Mouse (Mus musculus) embryonic facial prominence, embryonic 12.5 days (tissue): ENCODE results near the gene Btaf1. TPM values are rescaled to one million over a fixed set of nuclear protein-coding genes. Genes with fewer than 3 reads are reported as not detected.

ENCODE experiments used
- ATAC-seq: fragments of 200-750 bp; cut with Nextera tagmentation; 2 replicates; pipeline ENCODE4 v1.8.0; 2017; ENCODE audit not compliant: insufficient number of reproducible peaks, insufficient read depth, low FRiP score, low TSS enrichment
- H3K27ac ChIP-seq: fragments of 300-500 bp; sonication (generic); 2 replicates; pipeline ENCODE4 v1.5.1; 2016; ENCODE audit warnings: mild to moderate bottlenecking
- H3K27me3 ChIP-seq: fragments of 300-500 bp; sonication (generic); 2 replicates; pipeline ENCODE4 v1.6.1; 2016; ENCODE audit warnings: mild to moderate bottlenecking, moderate library complexity
- H3K36me3 ChIP-seq: fragments of 300-500 bp; sonication (generic); 2 replicates; pipeline ENCODE4 v1.6.1; 2016; ENCODE audit warnings: mild to moderate bottlenecking
- H3K4me1 ChIP-seq: fragments of 300-500 bp; sonication (generic); 2 replicates; pipeline ENCODE4 v1.6.1; 2016
- H3K4me2 ChIP-seq: fragments of 300-500 bp; sonication (generic); replicated peaks from 2 replicates; pipeline ENCODE4 v1.6.1; 2016; ENCODE audit warnings: mild to moderate bottlenecking, moderate library complexity
- H3K4me3 ChIP-seq: fragments of 300-500 bp; sonication (generic); 2 replicates; pipeline ENCODE4 v1.5.1; 2016; ENCODE audit warnings: mild to moderate bottlenecking
- H3K9ac ChIP-seq: fragments of 300-500 bp; sonication (generic); 2 replicates; pipeline ENCODE4 v1.6.1; 2016; ENCODE audit warnings: mild to moderate bottlenecking, moderate library complexity
- H3K9me3 ChIP-seq: fragments of 300-500 bp; sonication (generic); 2 replicates; pipeline ENCODE4 v1.6.1; 2016; ENCODE audit warnings: mild to moderate bottlenecking, moderate library complexity
- WGBS: fragments of 180-500 bp; shearing (Covaris S2); methylation state at CpG from one replicate; pipeline ENCODE4 v1.1.7; 2016; 5-methylcytosine and 5-hydroxymethylcytosine counted together
- polyA plus RNA-seq: library from polyadenylated mRNA; unstranded; fragments of >200 nt; fragmentation: Nextera tagmentation; extraction: Ambion mirVana; gene quantifications from 2 replicates; pipeline ENCODE4 v1.2.1, GENCODE M21; 2016

Btaf1 gene
- polyA plus RNA-seq, 1 experiment from 2014 or later, result 16.0 TPM

GRCm38 (mm10) chr19:36909150-36909549, 16.7 kb upstream of the Btaf1 start:
- ATAC-seq, result no peak
- Histone ChIP-seq H3K27ac (no peak overlapping the region), H3K4me2 (no peak overlapping the region), H3K9me3 (no peaks in the 10 kb centered on the region), H3K9ac (no peak overlapping the region), H3K4me3 (no peak overlapping the region), H3K36me3 (no peaks in the 10 kb centered on the region), H3K27me3 (no peaks in the 10 kb centered on the region), H3K4me1 (no peaks in the 10 kb centered on the region)
- WGBS, result 84% methylated on average over 3 of the region's 3 CpGs

DNA sequence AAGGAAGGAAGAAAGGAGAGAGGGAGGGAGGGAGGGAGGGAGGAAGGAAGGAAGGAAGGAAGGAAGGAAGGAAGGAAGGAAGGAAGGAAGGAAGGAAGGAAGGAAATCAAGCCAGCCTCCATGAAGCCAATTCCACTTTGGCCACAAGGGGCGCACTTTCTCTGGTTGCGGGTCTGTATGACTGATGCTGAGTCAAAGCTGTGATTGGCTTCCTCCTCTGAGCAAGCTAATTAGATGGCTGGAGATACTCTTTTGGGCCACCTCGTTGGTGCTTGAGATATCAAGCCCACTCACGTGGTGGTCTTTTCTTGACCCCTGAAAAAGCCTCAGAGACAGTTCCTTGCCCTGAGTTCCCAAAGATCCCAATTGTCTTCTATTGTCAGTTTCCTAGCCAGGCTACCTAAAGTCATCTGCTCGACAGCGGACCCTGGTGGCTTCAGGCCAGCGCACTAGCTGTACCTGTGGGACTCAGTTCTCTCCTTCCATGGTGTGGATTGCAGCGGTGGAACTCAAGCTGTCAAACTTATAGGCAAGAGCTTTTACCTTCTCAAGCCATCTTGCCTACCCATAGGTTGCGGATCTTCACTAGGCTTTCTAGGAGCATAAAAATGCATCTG, 16.1 kb upstream of the Btaf1 start:
- Histone ChIP-seq H3K9me3 (no peaks in the 10 kb centered on the region), H3K36me3 (no peaks in the 10 kb centered on the region), H3K4me3 (no peak overlapping the region), H3K4me2 (no peak overlapping the region), H3K9ac (no peak overlapping the region), H3K27me3 (no peaks in the 10 kb centered on the region), H3K27ac (no peak overlapping the region), H3K4me1 (no peaks in the 10 kb centered on the region)
- WGBS, result 28% methylated on average over 9 of the region's 9 CpGs
- ATAC-seq, result no peak

DNA sequence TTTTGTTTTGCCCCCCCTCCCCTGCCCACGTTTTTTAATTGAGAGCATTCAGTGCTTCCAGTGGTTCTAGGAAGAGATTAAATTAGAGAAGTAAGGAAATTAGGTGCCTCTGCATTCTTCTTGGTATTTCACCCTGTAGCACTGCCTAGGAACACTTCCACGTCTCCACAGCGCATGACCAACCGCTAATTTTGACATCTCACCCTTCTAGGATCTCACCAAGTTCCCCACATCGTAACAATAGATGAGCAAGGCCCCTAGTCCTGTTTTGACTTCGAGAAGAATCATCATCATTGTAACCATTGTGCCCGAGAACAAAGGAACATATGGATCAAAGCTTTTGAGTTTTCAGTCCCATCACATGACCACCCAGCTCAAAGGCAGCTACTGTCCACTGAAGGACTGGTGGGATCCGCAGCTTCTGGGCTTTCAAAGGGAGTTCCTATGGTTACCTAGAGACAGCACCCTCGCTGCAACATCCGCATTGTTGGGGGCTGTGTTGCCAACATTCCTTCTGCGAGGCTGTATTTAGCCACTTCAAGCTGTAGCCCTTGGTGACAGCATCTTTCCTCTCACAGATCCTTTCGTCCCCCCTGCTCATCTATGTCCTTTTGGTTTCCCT, 15.3 kb upstream of the Btaf1 start:
- Histone ChIP-seq H3K4me3 (no peak overlapping the region), H3K27me3 (no peaks in the 10 kb centered on the region), H3K4me2 (no peak overlapping the region), H3K9me3 (no peaks in the 10 kb centered on the region), H3K9ac (no peak overlapping the region), H3K4me1 (no peaks in the 10 kb centered on the region), H3K36me3 (no peaks in the 10 kb centered on the region), H3K27ac (no peak overlapping the region)
- 41% methylated on average over 12 of the region's 12 CpGs for WGBS
- no peak for ATAC-seq

- Histone ChIP-seq H3K27me3 (no peaks in the 10 kb centered on the region), H3K4me1 (no peaks in the 10 kb centered on the region), H3K9ac (0 out of 2 replicates have a peak overlapping the region, but pooled peaks have one; percentile 3), H3K4me3 (no peak overlapping the region), H3K4me2 (no peak overlapping the region), H3K27ac (no peak overlapping the region), H3K36me3 (no peaks in the 10 kb centered on the region), H3K9me3 (no peaks in the 10 kb centered on the region)
- 0 out of 2 replicates have a peak, but pooled peaks have one; percentile 35 for ATAC-seq
- WGBS, result 73% methylated on average over 7 of the region's 7 CpGs
These were observed 12.8 kb upstream of the Btaf1 start for GRCm38 (mm10) chr19:36913064-36913463.

- Histone ChIP-seq H3K27ac (no peak overlapping the region), H3K9ac (no peak overlapping the region), H3K36me3 (no peaks in the 10 kb centered on the region), H3K27me3 (no peaks in the 10 kb centered on the region), H3K9me3 (no peaks in the 10 kb centered on the region), H3K4me1 (no peaks in the 10 kb centered on the region), H3K4me2 (no peak overlapping the region), H3K4me3 (no peak overlapping the region)
- 88% methylated on average over 4 of the region's 4 CpGs for WGBS
- ATAC-seq, result no peak
These were observed 9.7 kb upstream of the Btaf1 start for GRCm38 (mm10) chr19:36916206-36916605.

DNA sequence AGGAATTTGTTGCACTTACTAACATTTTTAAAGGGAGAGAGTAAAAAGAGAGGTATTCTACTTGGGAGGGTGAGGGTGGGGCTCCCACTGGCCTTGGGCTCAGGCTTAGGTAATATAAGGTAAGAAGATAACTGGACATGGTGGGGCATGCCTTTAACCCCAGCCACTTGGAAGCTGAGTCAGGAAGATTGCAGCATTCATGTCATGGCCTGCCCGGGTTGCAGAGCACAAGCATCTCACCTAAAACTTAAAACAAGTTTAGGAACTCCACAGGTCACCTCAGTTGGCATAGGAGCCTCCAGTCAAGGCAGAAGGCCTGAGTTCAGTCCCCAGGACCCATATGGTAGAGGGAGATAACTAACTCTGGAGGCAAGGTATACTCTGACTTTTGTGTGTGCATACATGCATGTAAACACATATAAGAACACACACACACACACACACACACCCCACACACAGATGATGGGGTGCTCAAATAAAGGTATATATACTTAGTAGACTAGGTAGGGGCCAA, 8.9 kb upstream of the Btaf1 start:
- no peaks in the 10 kb centered on the region for H3K4me1 ChIP-seq
- H3K4me3 ChIP-seq, result no peak overlapping the region
- WGBS, result 100% methylated on average over 1 of the region's 1 CpGs
- no peak overlapping the region for H3K27ac ChIP-seq
- no peaks in the 10 kb centered on the region for H3K9me3 ChIP-seq
- no peaks in the 10 kb centered on the region for H3K36me3 ChIP-seq
- no peak overlapping the region for H3K9ac ChIP-seq
- ATAC-seq, result no peak
- no peak overlapping the region for H3K4me2 ChIP-seq
- no peaks in the 10 kb centered on the region for H3K27me3 ChIP-seq

GRCm38 (mm10) chr19:36918441-36919301, 7.2 kb upstream of the Btaf1 start:
- ATAC-seq, result peak; percentile 89
- Histone ChIP-seq H3K36me3 (no peaks in the 10 kb centered on the region), H3K27me3 (no peaks in the 10 kb centered on the region), H3K4me3 (peak overlapping the region; percentile 77), H3K4me2 (peak overlapping the region; percentile 78), H3K27ac (peak overlapping the region; percentile 90), H3K9ac (peak overlapping the region; percentile 83), H3K9me3 (no peaks in the 10 kb centered on the region), H3K4me1 (no peaks in the 10 kb centered on the region)
- under 1% methylated on average over 81 of the region's 85 CpGs for WGBS

- Histone ChIP-seq H3K9ac (peak within 1 kb of the TSS; percentile 83), H3K27ac (peak within 1 kb of the TSS; percentile 90), H3K9me3 (no peaks in the 10 kb centered on the region), H3K4me1 (no peaks in the 10 kb centered on the region), H3K36me3 (no peaks in the 10 kb centered on the region), H3K4me2 (peak within 1 kb of the TSS; percentile 78), H3K4me3 (peak within 1 kb of the TSS; percentile 77), H3K27me3 (no peaks in the 10 kb centered on the region)
- 9% methylated on average over 12 of the region's 12 CpGs for WGBS
- no peak for ATAC-seq
These were observed 6.4 kb upstream of the Btaf1 start, which contains the start of gene Fgfbp3 for GRCm38 (mm10) chr19:36919466-36919865. Fgfbp3 (minus strand) TSS chr19:36919615.

- Histone ChIP-seq H3K27ac (no peak overlapping the region), H3K4me1 (no peaks in the 10 kb centered on the region), H3K36me3 (no peaks in the 10 kb centered on the region), H3K4me2 (no peak overlapping the region), H3K27me3 (no peaks in the 10 kb centered on the region), H3K9ac (no peak overlapping the region), H3K4me3 (no peak overlapping the region), H3K9me3 (no peaks in the 10 kb centered on the region)
- 37% methylated on average over 2 of the region's 2 CpGs for WGBS
- ATAC-seq, result no peak
These were observed 3.9 kb upstream of the Btaf1 start for GRCm38 (mm10) chr19:36922015-36922414.

- no peak overlapping the region for H3K4me2 ChIP-seq
- no peak for ATAC-seq
- no peaks in the 10 kb centered on the region for H3K36me3 ChIP-seq
- no peaks in the 10 kb centered on the region for H3K9me3 ChIP-seq
- 56% methylated on average over 3 of the region's 3 CpGs for WGBS
- no peak overlapping the region for H3K27ac ChIP-seq
- no peak overlapping the region for H3K9ac ChIP-seq
- H3K27me3 ChIP-seq, result no peaks in the 10 kb centered on the region
- peaks cover 6% of the 10 kb centered on the region; the same call in 1 of the 2 replicates for H3K4me1 ChIP-seq
- H3K4me3 ChIP-seq, result no peak overlapping the region
These were observed 2.9 kb upstream of the Btaf1 start for GRCm38 (mm10) chr19:36922936-36923335.

GRCm38 (mm10) chr19:36926553-36927236, 816 bp downstream of the Btaf1 start:
- peak overlapping the region; percentile 95 for H3K27ac ChIP-seq
- under 1% methylated on average over 26 of the region's 26 CpGs for WGBS

More at GRCm38 (mm10) chr19:36926553-36927236, 816 bp downstream of the Btaf1 start:
- no peaks in the 10 kb centered on the region for H3K27me3 ChIP-seq
- no peaks in the 10 kb centered on the region for H3K9me3 ChIP-seq
- H3K36me3 ChIP-seq, result no peaks in the 10 kb centered on the region
- peak overlapping the region; percentile 93 for H3K9ac ChIP-seq
- peak overlapping the region; percentile 63 for H3K4me2 ChIP-seq
- H3K4me3 ChIP-seq, result peak overlapping the region; percentile 90
- H3K4me1 ChIP-seq, result peaks cover 9% of the 10 kb centered on the region; the same call in 1 of the 2 replicates
- no peak for ATAC-seq
